Mouse (Mus musculus) liver, embryonic 12.5 days (tissue): ENCODE data around the gene Psmc4. TPM values are rescaled to one million over a fixed set of nuclear protein-coding genes. Genes with fewer than 3 reads are reported as not detected.

Source experiments
- ATAC-seq: fragments of 200-750 bp; cut with Nextera tagmentation; 2 replicates; pipeline ENCODE4 v1.8.0; 2017; ENCODE audit warnings: moderate number of reproducible peaks, mild to moderate bottlenecking, moderate library complexity
- H3K27ac ChIP-seq: fragments of 300-500 bp; sonication (generic); 2 replicates; pipeline ENCODE4 v1.5.1; 2016; ENCODE audit warnings: mild to moderate bottlenecking
- H3K27me3 ChIP-seq: fragments of 300-500 bp; sonication (generic); replicated peaks from 2 replicates; pipeline ENCODE4 v1.6.1; 2016; ENCODE audit warnings: mild to moderate bottlenecking, moderate library complexity
- H3K36me3 ChIP-seq: fragments of 300-500 bp; sonication (generic); 2 replicates; pipeline ENCODE4 v1.6.1; 2016; ENCODE audit warnings: mild to moderate bottlenecking, moderate library complexity
- H3K4me1 ChIP-seq: fragments of 300-500 bp; sonication (generic); 2 replicates; pipeline ENCODE4 v1.6.1; 2016
- H3K4me2 ChIP-seq: fragments of 300-500 bp; sonication (generic); 2 replicates; pipeline ENCODE4 v1.6.1; 2016; ENCODE audit warnings: mild to moderate bottlenecking, moderate library complexity
- H3K4me3 ChIP-seq: fragments of 300-500 bp; sonication (generic); 2 replicates; pipeline ENCODE4 v1.5.1; 2016; ENCODE audit warnings: mild to moderate bottlenecking, moderate library complexity
- H3K9ac ChIP-seq: fragments of 300-500 bp; sonication (generic); 2 replicates; pipeline ENCODE4 v1.6.1; 2016; ENCODE audit warnings: mild to moderate bottlenecking, moderate library complexity
- H3K9me3 ChIP-seq: fragments of 300-500 bp; sonication (generic); replicated peaks from 2 replicates; pipeline ENCODE4 v1.6.1; 2016; ENCODE audit warnings: mild to moderate bottlenecking, moderate library complexity
- WGBS: fragments of 180-500 bp; shearing (Covaris S2); methylation state at CpG from one replicate; pipeline ENCODE4 v1.1.7; 2016; ENCODE audit not compliant: insufficient replicate concordance; 5-methylcytosine and 5-hydroxymethylcytosine counted together
- polyA plus RNA-seq: library from polyadenylated mRNA; unstranded; fragments of >200 nt; fragmentation: Nextera tagmentation; extraction: Ambion mirVana; gene quantifications from 2 replicates; pipeline ENCODE4 v1.2.1, GENCODE M21; 2016

Psmc4 gene
- polyA plus RNA-seq: 207 and 217 TPM in 2 replicates

DNA sequence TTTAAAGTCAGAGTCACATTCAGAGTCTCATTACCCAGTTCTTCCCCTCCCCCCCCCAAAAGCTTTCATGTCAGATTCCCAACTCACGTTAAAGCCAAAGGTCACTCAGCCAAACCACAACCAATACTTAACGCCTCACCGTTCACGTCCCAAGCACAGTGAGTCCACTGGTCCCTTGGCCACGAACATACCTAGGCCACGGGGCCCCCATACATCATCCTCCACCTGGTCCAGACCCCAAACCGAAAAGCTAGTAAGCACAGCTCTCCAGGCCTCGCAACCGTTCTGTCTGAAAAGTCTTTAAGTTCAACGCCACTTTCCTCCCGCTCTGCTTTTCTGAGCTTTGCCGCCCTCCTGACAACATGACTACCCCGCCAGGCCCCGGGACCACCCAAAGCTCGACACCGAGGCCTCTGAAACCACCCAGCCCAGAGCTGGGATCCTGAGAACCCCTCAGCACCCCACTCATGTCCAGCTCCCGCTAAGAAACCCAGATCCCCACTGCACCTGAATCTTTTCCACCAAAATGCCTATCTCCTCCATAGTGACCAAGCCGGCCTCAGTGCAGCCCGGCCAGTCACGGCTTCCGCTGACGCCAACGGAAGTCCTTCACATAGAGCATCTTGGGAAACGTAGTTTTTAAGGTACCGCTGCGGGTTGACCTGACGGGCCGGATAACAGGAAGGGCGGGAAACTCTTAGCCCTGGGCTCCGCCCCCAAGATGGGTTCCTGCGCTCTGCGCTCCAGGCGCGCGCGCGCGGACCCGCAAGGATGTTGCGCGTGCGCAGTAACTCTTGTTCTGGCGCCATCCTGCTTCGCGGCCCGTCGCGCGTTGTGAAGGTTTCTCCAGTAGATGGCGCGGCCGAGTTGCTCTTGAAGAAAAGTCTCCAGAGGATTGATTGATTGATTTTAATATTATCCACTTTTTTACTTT is at the start of gene Psmc4:
TSS of gene Psmc4 (minus strand) at position 626 of the 934 bp plus-strand sequence.
- peak; percentile 96 for ATAC-seq
- H3K4me2 ChIP-seq: peak within 1 kb of the TSS; percentile 84
- H3K4me1 ChIP-seq: peaks cover 21% of the 10 kb centered on the region
- H3K36me3 ChIP-seq: peaks cover 43% of the 10 kb centered on the region
- no peaks in the 10 kb centered on the region for H3K9me3 ChIP-seq
- peak within 1 kb of the TSS; percentile 68; the same call in 1 of the 2 replicates for H3K27ac ChIP-seq
- H3K9ac ChIP-seq: peak within 1 kb of the TSS; percentile 88
- peak within 1 kb of the TSS; percentile 90 for H3K4me3 ChIP-seq
- under 1% methylated on average over 52 of the region's 52 CpGs for WGBS
- 0 out of 2 replicates have a peak, but pooled peaks cover 3% of the 10 kb centered on the region for H3K27me3 ChIP-seq

DNA sequence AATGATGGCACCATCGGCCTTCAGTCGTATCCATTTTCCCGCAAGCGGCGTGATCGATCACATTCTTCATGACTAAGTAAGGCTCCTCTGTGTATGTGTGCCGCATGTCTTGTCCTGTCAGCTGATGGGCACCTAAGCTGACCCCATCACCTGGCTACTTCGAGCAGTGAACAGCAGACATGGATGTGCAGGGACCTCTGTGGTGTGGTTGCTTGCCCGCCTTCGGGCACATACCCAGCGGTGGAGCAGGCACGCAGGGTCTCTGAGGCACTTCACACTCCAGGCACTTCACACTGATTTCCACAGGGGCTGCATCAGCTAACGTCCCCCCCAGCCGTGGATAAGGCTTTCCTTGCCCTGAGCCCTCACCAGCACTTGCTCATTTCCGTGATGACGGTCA is 49.2 kb upstream of the Psmc4 start:
- Histone ChIP-seq H3K4me2 (no peak overlapping the region), H3K27ac (no peak overlapping the region), H3K9ac (no peak overlapping the region), H3K36me3 (no peaks in the 10 kb centered on the region), H3K27me3 (peaks cover 8% of the 10 kb centered on the region; the same call in 1 of the 2 replicates), H3K9me3 (peaks cover 8% of the 10 kb centered on the region; the same call in 1 of the 2 replicates), H3K4me1 (no peaks in the 10 kb centered on the region), H3K4me3 (no peak overlapping the region)
- no peak for ATAC-seq
- WGBS: 82% methylated on average over 16 of the region's 16 CpGs

DNA sequence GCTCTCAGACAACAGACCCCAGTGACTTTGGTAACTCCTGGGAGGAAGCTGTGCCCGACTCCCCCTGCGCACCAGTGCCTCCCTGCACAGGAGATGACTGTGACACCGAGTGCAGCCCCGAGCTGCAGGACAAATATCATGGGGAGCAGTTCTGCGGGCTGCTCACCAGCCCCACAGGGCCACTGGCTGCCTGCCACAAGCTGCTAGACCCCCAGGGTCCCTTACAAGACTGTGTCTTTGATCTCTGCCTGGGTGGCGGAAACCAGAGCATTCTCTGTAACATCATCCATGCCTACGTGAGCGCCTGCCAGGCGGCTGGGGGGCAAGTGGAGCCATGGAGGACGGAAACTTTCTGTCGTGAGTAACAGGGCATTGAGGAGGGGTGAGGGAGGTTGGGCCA is 43.6 kb upstream of the Psmc4 start:
- H3K9ac ChIP-seq: no peak overlapping the region
- H3K4me2 ChIP-seq: no peak overlapping the region
- no peak overlapping the region for H3K27ac ChIP-seq
- no peaks in the 10 kb centered on the region; the same call in 1 of the 2 replicates for H3K27me3 ChIP-seq
- H3K4me3 ChIP-seq: no peak overlapping the region
- WGBS: 34% methylated on average over 11 of the region's 11 CpGs
- no peaks in the 10 kb centered on the region for H3K4me1 ChIP-seq
- no peaks in the 10 kb centered on the region for H3K36me3 ChIP-seq
- 0 out of 2 replicates have a peak, but pooled peaks cover 1% of the 10 kb centered on the region for H3K9me3 ChIP-seq
- no peak for ATAC-seq

DNA sequence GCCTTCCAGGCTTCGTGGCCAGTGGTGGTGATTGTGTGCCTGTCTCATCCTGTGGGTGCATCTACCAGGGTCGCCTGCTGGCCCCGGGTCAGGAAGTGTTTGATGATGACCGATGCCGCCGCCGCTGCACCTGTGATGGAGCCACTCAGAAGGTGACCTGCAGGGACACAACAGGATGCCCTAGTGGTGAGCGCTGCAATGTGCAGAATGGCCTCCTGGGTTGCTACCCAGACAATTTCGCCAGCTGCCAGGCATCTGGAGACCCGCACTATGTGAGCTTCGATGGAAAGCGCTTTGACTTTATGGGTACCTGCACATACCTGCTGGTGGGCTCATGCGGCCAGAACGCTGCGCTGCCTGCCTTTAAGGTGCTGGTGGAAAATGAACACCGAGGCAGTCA is 36.3 kb upstream of the Psmc4 start:
- Histone ChIP-seq H3K9me3 (no peaks in the 10 kb centered on the region), H3K4me1 (no peaks in the 10 kb centered on the region), H3K9ac (no peak overlapping the region), H3K4me3 (no peak overlapping the region), H3K4me2 (no peak overlapping the region), H3K27me3 (no peaks in the 10 kb centered on the region), H3K27ac (no peak overlapping the region), H3K36me3 (no peaks in the 10 kb centered on the region)
- no peak for ATAC-seq
- 63% methylated on average over 16 of the region's 16 CpGs for WGBS

DNA sequence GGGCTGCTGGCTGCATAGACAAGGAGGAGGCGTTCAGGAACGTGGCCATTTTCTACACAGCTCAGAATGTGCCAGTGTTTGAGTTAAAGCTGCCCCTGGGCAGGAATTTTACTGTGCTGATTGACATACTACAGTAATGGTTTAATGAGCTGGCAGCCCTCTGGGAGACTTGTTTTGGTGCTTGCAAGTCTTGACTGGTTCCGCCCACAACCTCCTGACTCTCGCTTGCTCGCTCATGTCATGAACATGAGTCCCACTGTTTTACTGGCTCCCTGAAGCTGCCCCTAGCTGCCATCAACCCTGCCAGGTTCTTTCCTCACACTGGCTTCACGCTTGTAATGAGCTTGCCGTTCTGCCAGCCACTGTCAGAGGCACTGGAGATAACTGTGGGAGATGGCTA is 34.3 kb upstream of the Psmc4 start:
- no peak for ATAC-seq
- Histone ChIP-seq H3K4me1 (no peaks in the 10 kb centered on the region), H3K4me2 (no peak overlapping the region), H3K9me3 (no peaks in the 10 kb centered on the region), H3K27ac (no peak overlapping the region), H3K36me3 (no peaks in the 10 kb centered on the region), H3K27me3 (no peaks in the 10 kb centered on the region), H3K9ac (no peak overlapping the region), H3K4me3 (no peak overlapping the region)
- 59% methylated on average over 7 of the region's 7 CpGs for WGBS

DNA sequence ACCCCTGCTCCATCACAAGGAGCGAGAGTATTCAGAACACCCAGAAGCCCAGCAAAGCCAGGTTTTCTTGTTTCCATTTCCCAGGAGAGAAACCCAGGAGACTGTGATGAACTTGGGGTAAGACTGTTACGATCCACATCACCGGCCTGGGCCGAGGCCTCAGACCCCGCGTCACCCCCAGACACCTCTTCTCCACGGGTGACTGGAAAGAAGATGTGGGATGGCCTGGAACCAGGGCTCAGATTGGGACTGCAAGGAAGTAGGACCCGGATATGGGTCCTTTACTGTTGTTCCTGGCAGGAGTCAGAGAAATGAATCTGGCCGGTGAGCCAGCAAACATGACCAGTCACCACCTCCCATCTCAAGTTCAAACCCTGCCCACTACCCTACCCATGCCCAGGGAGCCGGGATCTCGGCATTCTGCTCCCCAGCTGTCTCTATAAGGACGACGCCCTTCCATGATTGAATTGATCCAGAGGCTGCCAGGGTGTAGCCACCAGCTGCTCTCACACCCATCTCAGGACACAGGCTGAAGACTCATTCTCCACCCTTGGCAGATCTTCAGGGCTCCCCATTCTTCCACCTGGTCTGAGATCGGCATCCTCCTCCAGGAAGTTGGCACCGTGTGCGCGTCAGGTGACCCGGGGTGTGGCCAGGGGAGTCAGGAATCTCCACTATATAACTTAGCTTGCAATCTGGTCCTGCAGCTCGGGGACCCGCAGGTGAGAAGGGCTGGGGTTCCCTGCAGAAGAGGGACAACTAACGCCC is 20.8 kb upstream of the Psmc4 start, which contains the start of gene Fcgbp:
TSS of gene Fcgbp (plus strand) at position 706 of the 768 bp plus-strand sequence.
- no peak within 1 kb of the TSS for H3K4me3 ChIP-seq
- H3K27ac ChIP-seq: no peak within 1 kb of the TSS
- ATAC-seq: no peak
- 77% methylated on average over 21 of the region's 21 CpGs for WGBS
- no peaks in the 10 kb centered on the region for H3K4me1 ChIP-seq
- H3K36me3 ChIP-seq: no peaks in the 10 kb centered on the region
- no peaks in the 10 kb centered on the region; the same call in 1 of the 2 replicates for H3K27me3 ChIP-seq
- H3K9me3 ChIP-seq: no peaks in the 10 kb centered on the region
- no peak within 1 kb of the TSS for H3K9ac ChIP-seq
- no peak within 1 kb of the TSS for H3K4me2 ChIP-seq

DNA sequence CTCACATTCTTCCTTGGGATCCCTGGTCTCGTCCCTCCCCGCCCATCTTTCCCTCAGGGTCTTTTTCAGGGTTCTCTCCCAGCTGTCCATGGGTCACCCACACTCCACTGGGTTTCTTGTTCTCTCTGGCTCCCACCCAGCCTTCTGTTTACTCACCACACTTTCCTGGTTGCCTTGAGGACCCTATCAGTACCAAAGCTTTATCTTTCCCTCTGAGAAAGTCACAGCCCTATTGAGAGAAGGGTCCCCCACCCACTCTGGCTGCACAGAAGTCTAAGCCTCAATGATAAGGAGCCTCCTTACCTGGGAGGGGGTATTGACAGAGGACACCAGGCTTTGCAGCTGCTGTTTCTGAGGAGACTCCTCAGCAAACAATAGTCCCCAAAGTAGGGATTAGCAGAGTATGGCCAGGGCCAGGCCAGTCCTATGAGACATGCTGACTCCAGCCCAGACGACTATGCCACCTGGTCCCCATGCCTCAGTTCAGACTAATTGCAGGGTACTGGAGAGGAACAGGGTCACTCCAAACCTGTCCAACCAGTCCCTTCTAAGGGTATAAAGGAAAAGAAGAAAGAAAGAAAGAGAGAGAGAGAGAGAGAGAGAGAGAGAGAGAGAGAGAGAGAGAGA is 19.8 kb upstream of the Psmc4 start:
- Histone ChIP-seq H3K27ac (no peak overlapping the region), H3K36me3 (no peaks in the 10 kb centered on the region), H3K9ac (no peak overlapping the region), H3K4me1 (no peaks in the 10 kb centered on the region), H3K4me3 (no peak overlapping the region), H3K4me2 (no peak overlapping the region), H3K27me3 (no peaks in the 10 kb centered on the region; the same call in 1 of the 2 replicates), H3K9me3 (no peaks in the 10 kb centered on the region)
- WGBS: 37% methylated on average over 3 of the region's 3 CpGs
- no peak for ATAC-seq

DNA sequence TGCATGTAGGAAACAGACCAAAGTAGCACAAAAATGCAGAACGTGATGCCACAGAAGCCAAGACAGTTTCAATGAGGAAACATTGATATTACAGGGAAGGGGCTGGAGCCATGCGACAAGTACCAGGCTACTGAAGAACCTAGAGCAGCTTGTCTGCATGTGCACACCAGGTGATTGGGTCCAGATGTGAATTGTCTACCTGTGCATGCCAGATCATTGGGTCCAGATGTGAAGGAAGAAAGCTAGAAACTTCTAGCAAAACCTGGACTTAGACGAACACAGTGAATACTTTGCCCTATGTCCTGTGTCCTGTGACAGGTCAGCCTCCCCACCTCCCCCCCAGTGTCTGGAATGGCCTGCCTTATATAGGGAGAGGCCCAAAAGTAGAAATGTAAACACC is 18.8 kb upstream of the Psmc4 start:
- Histone ChIP-seq H3K36me3 (no peaks in the 10 kb centered on the region), H3K4me2 (no peak overlapping the region), H3K9me3 (no peaks in the 10 kb centered on the region), H3K4me3 (no peak overlapping the region), H3K27me3 (no peaks in the 10 kb centered on the region; the same call in 1 of the 2 replicates), H3K9ac (no peak overlapping the region), H3K4me1 (no peaks in the 10 kb centered on the region), H3K27ac (no peak overlapping the region)
- ATAC-seq: no peak
- WGBS: 64% methylated on average over 3 of the region's 3 CpGs

DNA sequence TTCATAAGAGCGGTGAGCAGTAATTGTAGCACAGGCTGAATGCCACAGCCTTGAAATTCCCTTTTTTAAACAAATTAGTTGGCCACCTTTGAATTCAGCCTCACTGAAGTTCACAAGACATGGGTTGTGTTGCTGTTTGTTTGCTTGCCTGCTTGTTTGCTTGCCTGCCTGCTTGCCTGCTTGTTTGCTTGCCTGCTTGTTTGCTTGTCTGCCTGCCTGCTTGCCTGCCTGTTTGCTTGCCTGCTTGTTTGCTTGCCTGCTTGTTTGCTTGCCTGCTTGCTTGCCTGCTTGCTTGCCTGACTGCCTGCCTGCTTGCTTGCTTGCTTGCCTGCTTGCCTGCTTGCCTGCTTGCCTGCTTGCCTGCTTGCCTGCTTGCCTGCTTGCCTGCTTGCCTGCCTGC is 10.1 kb upstream of the Psmc4 start:
- Histone ChIP-seq H3K27me3 (peaks cover 12% of the 10 kb centered on the region; the same call in 1 of the 2 replicates), H3K9ac (no peak overlapping the region), H3K4me2 (no peak overlapping the region), H3K36me3 (no peaks in the 10 kb centered on the region), H3K27ac (no peak overlapping the region), H3K4me1 (no peaks in the 10 kb centered on the region), H3K4me3 (no peak overlapping the region), H3K9me3 (0 out of 2 replicates have a peak, but pooled peaks cover 5% of the 10 kb centered on the region)
- ATAC-seq: no peak
- 86% methylated on average over 1 of the region's 1 CpGs for WGBS

DNA sequence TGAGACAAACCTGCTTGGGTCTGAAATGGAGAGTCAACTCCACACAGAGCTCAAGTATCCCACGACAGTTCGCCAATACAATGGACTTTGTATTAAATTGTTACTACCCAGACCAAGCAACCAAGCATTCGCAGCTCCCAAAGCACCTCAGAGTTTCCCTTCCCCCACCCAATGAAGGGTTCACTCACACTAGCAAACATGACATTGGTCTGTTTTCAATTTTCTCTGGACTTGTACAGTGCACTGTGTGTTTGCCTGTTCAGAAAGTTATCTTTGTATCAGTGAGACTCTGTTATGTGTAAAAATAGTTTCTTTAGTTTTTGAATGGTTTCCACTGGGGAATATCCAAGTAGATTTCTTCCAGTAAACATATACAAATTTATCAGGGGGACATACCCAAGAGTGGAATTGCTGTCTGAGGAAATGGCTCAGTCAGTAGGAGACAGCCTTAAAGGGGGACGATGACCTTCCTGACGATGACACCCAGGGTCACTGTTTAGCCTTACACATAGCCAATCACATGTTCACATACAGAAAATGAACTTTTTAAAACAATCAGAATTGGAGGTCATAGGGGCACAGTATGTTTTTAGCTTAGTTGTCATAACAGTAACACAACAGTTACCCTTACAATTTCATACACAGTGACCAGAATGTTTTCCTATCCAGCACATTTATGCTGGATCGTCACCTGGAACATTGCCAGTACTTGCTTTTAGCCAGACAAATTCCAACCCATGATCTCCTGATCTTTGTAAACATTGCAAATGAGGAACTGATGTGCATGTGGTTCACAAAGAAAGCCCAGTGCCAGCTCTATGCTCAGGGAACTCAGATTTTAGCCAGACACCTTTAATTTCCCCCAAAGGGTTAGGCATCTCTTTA is 3.4 kb upstream of the Psmc4 start:
- peaks cover 7% of the 10 kb centered on the region for H3K36me3 ChIP-seq
- H3K4me1 ChIP-seq: peaks cover 18% of the 10 kb centered on the region
- no peak overlapping the region for H3K27ac ChIP-seq
- H3K4me2 ChIP-seq: no peak overlapping the region
- ATAC-seq: no peak
- WGBS: 73% methylated on average over 6 of the region's 6 CpGs
- no peak overlapping the region for H3K4me3 ChIP-seq
- peaks cover 9% of the 10 kb centered on the region; the same call in 1 of the 2 replicates for H3K27me3 ChIP-seq
- no peak overlapping the region for H3K9ac ChIP-seq
- H3K9me3 ChIP-seq: no peaks in the 10 kb centered on the region

DNA sequence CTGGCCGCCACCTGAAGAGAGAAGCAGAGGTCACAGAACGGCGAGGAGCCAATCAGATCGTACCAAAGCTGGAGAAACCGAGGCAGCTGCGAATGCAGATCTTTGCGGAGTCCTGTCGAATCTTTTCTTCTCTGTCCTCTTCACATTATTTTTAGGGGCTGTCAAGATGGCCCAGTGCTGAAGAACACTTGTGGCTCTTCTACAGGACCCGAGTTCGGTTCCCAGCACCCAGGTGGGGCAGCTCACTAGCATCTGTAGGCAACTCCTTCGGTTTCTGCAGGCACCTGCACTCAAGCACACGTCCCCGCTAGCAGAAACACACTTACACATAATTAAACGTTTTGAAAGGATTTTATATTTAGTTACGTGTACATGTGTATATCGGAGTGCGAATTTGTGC is 683 bp upstream of the Psmc4 start:
- no peak overlapping the region for H3K27ac ChIP-seq
- H3K27me3 ChIP-seq: peaks cover 9% of the 10 kb centered on the region; the same call in 1 of the 2 replicates
- H3K9ac ChIP-seq: peak overlapping the region; percentile 39
- peak overlapping the region; percentile 90 for H3K4me3 ChIP-seq
- WGBS: 52% methylated on average over 17 of the region's 17 CpGs
- H3K36me3 ChIP-seq: peaks cover 34% of the 10 kb centered on the region
- H3K9me3 ChIP-seq: no peaks in the 10 kb centered on the region
- ATAC-seq: no peak
- peaks cover 21% of the 10 kb centered on the region for H3K4me1 ChIP-seq
- peak overlapping the region; percentile 84 for H3K4me2 ChIP-seq
